Mouse (Mus musculus) intestine, postnatal 0 days (tissue): ENCODE data around the gene Gpx8. TPM values are rescaled to one million over a fixed set of nuclear protein-coding genes. Genes with fewer than 3 reads are reported as not detected.
"Not testable (repeated sequence)": the region's sequence is repeated elsewhere in the genome, so short reads cannot be mapped to it uniquely, and the experiment has no call there.

Experiments used
- ATAC-seq: fragments of 200-750 bp; cut with Nextera tagmentation; 2 replicates; pipeline ENCODE4 v1.8.0; 2017; ENCODE audit warnings: mild to moderate bottlenecking, moderate TSS enrichment, moderate library complexity
- H3K27ac ChIP-seq: fragments of 300-500 bp; sonication (generic); 2 replicates; pipeline ENCODE4 v1.5.1; 2014; ENCODE audit warnings: mild to moderate bottlenecking, low read depth, low read length, moderate library complexity
- H3K27me3 ChIP-seq: fragments of 300-500 bp; sonication (generic); replicated peaks from 2 replicates; pipeline ENCODE4 v1.6.1; 2014; ENCODE audit warnings: low read length, mixed read lengths; ENCODE audit not compliant: control insufficient read depth, insufficient read depth
- H3K36me3 ChIP-seq: fragments of 300-500 bp; sonication (generic); 2 replicates; pipeline ENCODE4 v1.6.1; 2014; ENCODE audit warnings: mild to moderate bottlenecking, moderate library complexity; ENCODE audit not compliant: control insufficient read depth, insufficient read depth
- H3K4me1 ChIP-seq: fragments of 300-500 bp; sonication (generic); replicated peaks from 2 replicates; pipeline ENCODE4 v1.6.1; 2014; ENCODE audit warnings: antibody characterized with exemption, low read length, mixed read lengths; ENCODE audit not compliant: control insufficient read depth, insufficient read depth
- H3K4me2 ChIP-seq: fragments of 300-500 bp; sonication (generic); replicated peaks from 2 replicates; pipeline ENCODE4 v1.6.1; 2014; ENCODE audit warnings: low read depth, mild to moderate bottlenecking, moderate library complexity
- H3K4me3 ChIP-seq: fragments of 300-500 bp; sonication (generic); 2 replicates; pipeline ENCODE4 v1.5.1; 2014; ENCODE audit warnings: low read depth, low read length
- H3K9ac ChIP-seq: fragments of 300-500 bp; sonication (generic); 2 replicates; pipeline ENCODE4 v1.6.1; 2014; ENCODE audit warnings: mild to moderate bottlenecking, low read depth, low read length
- H3K9me3 ChIP-seq: fragments of 300-500 bp; sonication (generic); 2 replicates; pipeline ENCODE4 v1.6.1; 2016; ENCODE audit warnings: mixed run types; ENCODE audit not compliant: control insufficient read depth
- CTCF ChIP-seq: sonication (generic); IDR thresholded peaks from 2 replicates; pipeline ENCODE4 v1.5.1; 2016; ENCODE audit warnings: low read depth, mild to moderate bottlenecking, control low read depth, antibody characterized with exemption, moderate library complexity
- WGBS: fragments of 180-500 bp; shearing (Covaris S2); extraction: QIAGEN DNeasy Blood & Tissue Kit; methylation state at CpG from one replicate; pipeline ENCODE4 v1.1.7; 2014; 5-methylcytosine and 5-hydroxymethylcytosine counted together
- polyA plus RNA-seq: library from polyadenylated mRNA; unstranded; fragments of >200 nt; fragmentation: Nextera tagmentation; extraction: Ambion mirVana; gene quantifications from 2 replicates; pipeline ENCODE4 v1.2.1, GENCODE M21; 2015

Gene Gpx8
- polyA plus RNA-seq, 1 experiment from 2014 or later, result 51.7 TPM

DNA sequence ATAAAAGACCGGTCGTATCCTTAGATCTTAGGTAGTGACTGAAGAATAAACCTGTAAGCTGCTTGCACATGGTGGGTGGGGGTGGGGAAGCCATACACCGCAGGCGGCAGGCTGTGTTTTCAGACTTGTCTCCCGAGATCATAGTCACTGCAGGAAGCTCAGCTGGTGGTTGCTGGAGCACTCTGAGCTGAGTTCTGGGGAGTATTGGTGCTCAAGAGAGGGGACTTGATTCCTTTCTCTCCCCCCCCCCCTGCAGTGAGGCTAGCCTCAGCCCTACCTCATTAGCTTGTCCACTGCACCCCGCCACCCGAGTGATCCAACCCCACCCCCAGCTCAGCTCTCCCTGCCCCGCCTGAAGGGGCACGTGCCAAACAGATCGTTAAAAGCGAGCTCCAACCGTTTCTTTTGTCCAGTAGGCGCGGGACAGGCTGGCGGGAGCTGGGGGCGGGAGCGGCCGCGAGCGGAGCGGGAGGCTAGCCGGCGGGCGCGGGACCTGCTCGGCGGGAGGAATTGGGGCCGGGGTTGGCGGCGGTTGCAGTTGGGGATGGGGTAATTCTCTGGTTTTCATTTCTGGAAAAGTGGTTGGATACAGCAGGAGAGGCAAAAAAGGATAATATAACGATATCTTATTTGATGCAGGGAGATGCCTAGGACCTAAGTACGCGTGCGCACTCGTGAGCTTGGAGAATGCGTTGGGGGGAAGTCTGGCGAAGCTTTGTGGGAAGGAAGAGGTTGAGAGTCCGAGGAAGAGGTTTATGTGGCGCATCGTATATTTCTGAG is 14.2 kb downstream of the Gpx8 start:
- no peaks in the 10 kb centered on the region for H3K36me3 ChIP-seq
- no peak overlapping the region for H3K9ac ChIP-seq
- 0 out of 2 replicates have a peak, but pooled peaks cover 5% of the 10 kb centered on the region for H3K4me1 ChIP-seq
- H3K4me3 ChIP-seq, result peak overlapping the region; percentile 46
- peak overlapping the region; percentile 88 for H3K4me2 ChIP-seq
- no peaks in the 10 kb centered on the region for H3K9me3 ChIP-seq
- ATAC-seq, result no peak
- peaks cover 49% of the 10 kb centered on the region for H3K27me3 ChIP-seq
- 1% methylated on average over 40 of the region's 40 CpGs for WGBS
- H3K27ac ChIP-seq, result no peak overlapping the region
- no peak for TF ChIP-seq CTCF

DNA sequence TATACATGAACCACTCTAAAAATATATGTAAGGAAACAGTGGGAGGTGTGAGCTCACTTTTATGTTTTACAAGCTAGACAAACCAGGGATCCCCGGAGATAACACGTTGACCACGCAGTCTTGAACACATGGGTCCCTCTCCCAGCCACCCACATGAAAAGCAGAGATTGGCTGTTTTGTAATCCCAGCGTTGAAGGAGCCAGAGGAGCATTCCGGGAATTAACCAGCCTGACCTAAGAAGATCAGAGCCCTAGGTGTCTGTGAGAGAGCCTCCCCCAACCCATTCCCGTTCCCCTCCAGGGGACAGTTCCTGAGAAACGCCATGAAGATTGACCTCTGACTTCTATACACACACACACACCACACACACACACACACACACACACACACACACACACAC is 14.9 kb downstream of the Gpx8 start:
- no peak for ATAC-seq
- 2% methylated on average over 7 of the region's 7 CpGs for WGBS
- Histone ChIP-seq H3K4me1 (0 out of 2 replicates have a peak, but pooled peaks cover 5% of the 10 kb centered on the region), H3K36me3 (no peaks in the 10 kb centered on the region), H3K4me2 (peak overlapping the region; percentile 88), H3K9me3 (no peaks in the 10 kb centered on the region), H3K27me3 (peaks cover 49% of the 10 kb centered on the region), H3K4me3 (peak overlapping the region; percentile 46), H3K27ac (no peak overlapping the region), H3K9ac (no peak overlapping the region)
- TF ChIP-seq CTCF, result no peak

DNA sequence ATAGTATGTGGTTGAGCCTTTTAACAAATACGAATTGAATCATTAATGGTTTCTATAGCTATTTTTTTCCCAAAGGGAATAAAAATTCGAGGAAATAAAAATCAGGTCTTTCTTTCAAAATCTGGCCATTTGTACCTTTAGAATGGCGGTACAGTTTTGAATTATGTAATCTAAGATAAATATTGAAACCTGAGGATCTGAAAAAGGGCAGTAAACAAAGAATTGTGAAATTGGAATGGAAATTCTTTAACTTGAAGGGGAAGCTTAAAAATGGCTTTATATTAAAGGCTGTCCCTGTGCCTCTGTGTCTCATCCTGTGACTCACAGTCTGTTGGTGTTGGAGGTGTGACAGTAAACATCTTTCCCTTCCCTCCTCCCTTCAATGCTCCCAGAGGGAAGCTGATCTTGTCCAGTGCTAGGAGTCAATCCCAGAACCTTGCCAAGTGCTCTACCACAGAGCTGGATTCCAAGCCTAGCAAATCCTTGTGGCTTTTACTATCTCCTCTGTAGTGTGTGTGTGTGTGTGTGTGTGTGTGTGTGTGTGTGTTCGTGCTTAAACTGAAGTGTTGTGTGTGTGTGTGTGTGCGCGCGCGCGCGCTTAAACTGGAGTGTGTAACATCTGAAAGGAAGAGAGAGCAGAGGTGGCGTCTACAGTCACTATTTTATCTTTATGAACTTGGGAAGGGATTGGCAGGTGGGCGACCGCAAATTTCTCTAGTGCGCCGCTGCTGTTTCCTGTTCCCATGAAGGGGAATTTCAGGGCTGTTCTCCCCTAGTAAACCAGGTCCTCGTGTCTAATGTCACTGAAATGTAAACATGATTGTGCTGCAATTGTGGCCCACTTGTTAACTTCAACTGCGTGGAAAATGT is 22.7 kb downstream of the Gpx8 start:
- H3K4me1 ChIP-seq, result 0 out of 2 replicates have a peak, but pooled peaks cover 2% of the 10 kb centered on the region
- H3K4me3 ChIP-seq, result no peak overlapping the region
- no peaks in the 10 kb centered on the region for H3K36me3 ChIP-seq
- ATAC-seq, result no peak
- WGBS, result 69% methylated on average over 17 of the region's 17 CpGs
- no peak overlapping the region for H3K9ac ChIP-seq
- no peaks in the 10 kb centered on the region for H3K9me3 ChIP-seq
- TF ChIP-seq CTCF, result no peak
- H3K27ac ChIP-seq, result no peak overlapping the region
- no peaks in the 10 kb centered on the region for H3K27me3 ChIP-seq
- no peak overlapping the region for H3K4me2 ChIP-seq

DNA sequence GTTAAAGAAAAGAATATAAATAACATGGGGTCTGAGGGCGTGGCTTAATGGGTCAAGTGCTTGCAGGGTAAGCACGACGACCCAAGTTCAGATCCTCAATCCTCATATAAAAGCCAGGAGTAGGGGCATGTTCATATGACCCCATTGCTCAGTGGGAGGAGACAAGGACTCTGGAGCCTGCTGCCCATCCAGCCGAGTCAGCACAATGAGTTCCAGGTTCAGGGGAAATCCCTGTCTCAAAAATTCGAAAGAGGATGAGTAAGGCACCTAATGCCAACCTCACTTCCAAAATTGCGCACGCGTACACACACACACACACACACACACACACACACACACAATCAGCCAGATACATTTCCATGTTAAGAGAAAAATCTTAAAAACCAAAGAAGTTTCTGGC is 23.7 kb downstream of the Gpx8 start:
- 0 out of 2 replicates have a peak, but pooled peaks cover 2% of the 10 kb centered on the region for H3K4me1 ChIP-seq
- H3K4me3 ChIP-seq, result no peak overlapping the region
- H3K27me3 ChIP-seq, result no peaks in the 10 kb centered on the region
- H3K9me3 ChIP-seq, result no peaks in the 10 kb centered on the region
- no peak overlapping the region for H3K4me2 ChIP-seq
- no peak overlapping the region for H3K9ac ChIP-seq
- WGBS, result 69% methylated on average over 8 of the region's 8 CpGs
- no peak overlapping the region for H3K27ac ChIP-seq
- no peak for TF ChIP-seq CTCF
- no peaks in the 10 kb centered on the region for H3K36me3 ChIP-seq
- no peak for ATAC-seq

DNA sequence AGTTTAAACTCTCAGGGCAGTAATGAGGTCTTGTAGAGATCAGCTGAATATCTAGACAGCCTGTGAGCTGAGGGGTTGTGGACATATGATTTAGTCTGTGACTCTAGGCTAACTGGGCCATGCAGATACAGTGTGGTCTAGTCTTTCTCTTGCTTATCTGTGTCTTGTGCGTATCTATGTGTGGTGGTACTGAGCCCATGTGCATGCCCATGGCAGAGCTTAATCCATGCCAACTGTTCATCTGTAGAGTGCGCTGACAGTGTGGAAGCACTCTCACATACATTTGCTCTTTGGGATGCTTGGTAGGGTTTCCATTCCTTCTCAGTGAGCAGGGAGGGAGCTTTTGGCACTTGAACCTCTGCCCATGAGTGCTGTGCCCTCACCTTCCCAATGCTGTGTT is 24.7 kb downstream of the Gpx8 start:
- Histone ChIP-seq H3K27me3 (no peaks in the 10 kb centered on the region), H3K4me3 (no peak overlapping the region), H3K27ac (no peak overlapping the region), H3K4me1 (0 out of 2 replicates have a peak, but pooled peaks cover 2% of the 10 kb centered on the region), H3K9me3 (no peaks in the 10 kb centered on the region), H3K9ac (no peak overlapping the region), H3K4me2 (no peak overlapping the region), H3K36me3 (no peaks in the 10 kb centered on the region)
- WGBS, result 88% methylated on average over 2 of the region's 2 CpGs
- ATAC-seq, result no peak
- TF ChIP-seq CTCF, result no peak

DNA sequence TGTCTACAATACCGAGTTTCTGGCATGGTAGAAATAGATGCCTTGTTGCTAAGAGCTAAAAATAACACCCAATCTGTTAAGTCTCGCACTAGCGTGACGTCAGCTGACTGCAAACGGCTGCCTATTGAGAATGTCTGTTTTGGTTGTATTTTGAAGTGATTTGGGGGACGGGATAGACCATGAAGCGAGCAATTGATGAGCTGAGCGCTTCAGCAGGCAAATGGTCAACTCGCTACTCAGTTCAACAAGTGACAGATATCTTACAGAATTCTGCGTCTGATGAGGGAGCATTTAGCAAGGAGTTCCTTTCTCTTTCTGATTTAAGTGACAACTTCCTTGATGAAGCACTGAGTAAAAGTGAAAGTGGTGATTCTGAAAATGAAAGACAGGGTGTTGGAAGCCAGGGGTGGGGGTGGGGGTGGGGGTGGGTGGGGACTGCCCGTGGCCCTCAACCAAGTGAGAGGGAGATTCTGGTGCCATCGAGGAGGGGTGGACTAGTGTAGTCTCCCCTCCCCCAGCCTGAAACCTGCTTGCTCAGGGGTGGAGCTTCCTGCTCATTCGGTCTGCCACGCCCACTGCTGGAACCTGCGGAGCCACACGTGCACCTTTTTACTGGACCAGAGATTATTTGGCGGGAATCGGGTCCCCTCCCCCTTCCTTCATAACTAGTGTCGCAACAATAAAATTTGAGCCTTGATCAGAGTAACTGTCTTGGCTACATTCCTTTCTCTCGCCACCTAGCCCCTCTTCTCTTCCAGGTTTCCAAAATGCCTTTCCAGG is 32.8 kb downstream of the Gpx8 start:
- H3K9ac ChIP-seq, H3K36me3 ChIP-seq, ATAC-seq, H3K27ac ChIP-seq, H3K9me3 ChIP-seq, H3K27me3 ChIP-seq, H3K4me1 ChIP-seq: not testable (repeated sequence)
- Histone ChIP-seq H3K4me2 (peak overlapping the region; percentile 52), H3K4me3 (peak overlapping the region; percentile 35)
- WGBS, result 32% methylated on average over 17 of the region's 20 CpGs
